Mouse (Mus musculus) liver, embryonic 11.5 days (tissue): ENCODE measurements at regions not wholly inside any gene's neighbourhood (a gene's known extent, or its start where the extent isn't known, plus 50 kb on each side); places are given as distances from the start of the nearest gene placed in this dataset.
A peak's percentile ranks its signal among the peaks of the same experiment; 100 is the strongest.

Experiments used
- ATAC-seq: fragments of 200-750 bp; cut with Nextera tagmentation; replicated peaks from 2 replicates; pipeline ENCODE4 v1.8.0; 2017; ENCODE audit warnings: moderate number of reproducible peaks, mild to moderate bottlenecking, moderate TSS enrichment, moderate library complexity; ENCODE audit not compliant: low FRiP score
- DNase-seq: peaks from one replicate; pipeline ENCODE4 v3.0.0-alpha.2; 2017; ENCODE audit warnings: low spot score
- H3K27ac ChIP-seq: fragments of 300-500 bp; sonication (generic); 2 replicates; pipeline ENCODE4 v1.5.1; 2014; ENCODE audit warnings: mild to moderate bottlenecking, low read depth, low read length, control low read depth
- H3K27me3 ChIP-seq: fragments of 300-500 bp; sonication (generic); replicated peaks from 2 replicates; pipeline ENCODE4 v1.6.1; 2014; ENCODE audit warnings: low read length, mixed read lengths; ENCODE audit not compliant: control insufficient read depth, insufficient read depth
- H3K36me3 ChIP-seq: fragments of 300-500 bp; sonication (generic); 2 replicates; pipeline ENCODE4 v1.6.1; 2014; ENCODE audit warnings: mild to moderate bottlenecking, low read length, moderate library complexity, mixed read lengths; ENCODE audit not compliant: control insufficient read depth, insufficient read depth
- H3K4me1 ChIP-seq: fragments of 300-500 bp; sonication (generic); replicated peaks from 2 replicates; pipeline ENCODE4 v1.6.1; 2014; ENCODE audit warnings: low read length, mixed read lengths; ENCODE audit not compliant: control insufficient read depth, insufficient read depth
- H3K4me2 ChIP-seq: fragments of 300-500 bp; sonication (generic); 2 replicates; pipeline ENCODE4 v1.6.1; 2014; ENCODE audit warnings: mild to moderate bottlenecking, control low read depth, moderate library complexity
- H3K4me3 ChIP-seq: fragments of 300-500 bp; sonication (generic); 2 replicates; pipeline ENCODE4 v1.5.1; 2014; ENCODE audit warnings: low read depth, low read length, control low read depth
- H3K9ac ChIP-seq: fragments of 300-500 bp; sonication (generic); 2 replicates; pipeline ENCODE4 v1.6.1; 2014; ENCODE audit warnings: low read depth, low read length, control low read depth
- H3K9me3 ChIP-seq: fragments of 300-500 bp; sonication (generic); 2 replicates; pipeline ENCODE4 v1.6.1; 2016; ENCODE audit warnings: low read length, inconsistent platforms, mixed read lengths; ENCODE audit not compliant: control insufficient read depth
- WGBS: fragments of 180-500 bp; shearing (Covaris S2); extraction: QIAGEN DNeasy Blood & Tissue Kit; methylation state at CpG from one replicate; pipeline ENCODE4 v1.1.7; 2014; 5-methylcytosine and 5-hydroxymethylcytosine counted together

DNA sequence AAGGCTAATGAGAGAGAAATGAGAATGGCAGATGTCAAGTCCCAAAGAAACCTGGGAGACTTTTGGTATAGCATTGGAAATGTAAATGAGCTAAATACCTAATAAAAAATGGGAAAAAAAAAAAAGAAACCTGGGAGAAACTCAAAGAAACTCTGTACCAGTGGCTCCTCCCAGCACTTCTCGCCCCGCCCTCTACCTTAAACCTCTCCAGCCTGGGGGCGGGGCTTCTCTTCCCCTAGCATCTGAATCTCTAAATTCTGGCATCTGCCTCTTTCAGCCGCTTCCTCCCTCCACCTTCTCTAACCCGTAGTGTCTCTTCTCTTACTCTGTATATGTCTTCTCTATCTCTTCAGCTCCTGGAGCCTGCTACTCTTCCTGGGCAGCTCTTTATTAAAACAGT, 53.2 kb downstream of the Gpr6 start:
- H3K4me2 ChIP-seq = no peak overlapping the region
- ATAC-seq (no peak), DNase-seq (no peak)
- no peak overlapping the region for H3K9ac ChIP-seq
- H3K9me3 ChIP-seq = no peaks in the 10 kb centered on the region
- H3K27me3 ChIP-seq = no peaks in the 10 kb centered on the region
- H3K27ac ChIP-seq = no peak overlapping the region
- no peak overlapping the region for H3K4me3 ChIP-seq
- H3K36me3 ChIP-seq = no peaks in the 10 kb centered on the region
- 36% methylated on average over 5 of the region's 5 CpGs for WGBS
- H3K4me1 ChIP-seq = no peaks in the 10 kb centered on the region

GRCm38 (mm10) chr10:41016547-41016946, 55.5 kb downstream of the Gpr6 start:
- no peak for ATAC-seq
- Histone ChIP-seq H3K36me3 (no peaks in the 10 kb centered on the region), H3K4me3 (no peak overlapping the region), H3K27ac (no peak overlapping the region), H3K4me2 (no peak overlapping the region), H3K27me3 (no peaks in the 10 kb centered on the region), H3K4me1 (no peaks in the 10 kb centered on the region), H3K9me3 (no peaks in the 10 kb centered on the region), H3K9ac (no peak overlapping the region)
- DNase-seq = no peak
- 54% methylated on average over 7 of the region's 7 CpGs for WGBS

GRCm38 (mm10) chr10:41015654-41016053, 56.4 kb downstream of the Gpr6 start:
- Histone ChIP-seq H3K4me1 (no peaks in the 10 kb centered on the region), H3K4me2 (no peak overlapping the region), H3K27me3 (no peaks in the 10 kb centered on the region), H3K4me3 (no peak overlapping the region), H3K9ac (no peak overlapping the region), H3K27ac (no peak overlapping the region), H3K9me3 (no peaks in the 10 kb centered on the region), H3K36me3 (no peaks in the 10 kb centered on the region)
- peak; percentile 46 for DNase-seq
- peak; percentile 56; the same call in 1 of the 2 replicates for ATAC-seq
- WGBS = 36% methylated on average over 4 of the region's 4 CpGs

GRCm38 (mm10) chr10:41010585-41010984, 61.5 kb downstream of the Gpr6 start:
- Histone ChIP-seq H3K4me1 (peaks cover 22% of the 10 kb centered on the region), H3K4me3 (no peak overlapping the region), H3K9ac (no peak overlapping the region), H3K27ac (no peak overlapping the region), H3K27me3 (no peaks in the 10 kb centered on the region), H3K9me3 (no peaks in the 10 kb centered on the region), H3K36me3 (no peaks in the 10 kb centered on the region), H3K4me2 (no peak overlapping the region)
- DNase-seq (no peak), ATAC-seq (no peak)
- 69% methylated on average over 2 of the region's 2 CpGs for WGBS

DNA sequence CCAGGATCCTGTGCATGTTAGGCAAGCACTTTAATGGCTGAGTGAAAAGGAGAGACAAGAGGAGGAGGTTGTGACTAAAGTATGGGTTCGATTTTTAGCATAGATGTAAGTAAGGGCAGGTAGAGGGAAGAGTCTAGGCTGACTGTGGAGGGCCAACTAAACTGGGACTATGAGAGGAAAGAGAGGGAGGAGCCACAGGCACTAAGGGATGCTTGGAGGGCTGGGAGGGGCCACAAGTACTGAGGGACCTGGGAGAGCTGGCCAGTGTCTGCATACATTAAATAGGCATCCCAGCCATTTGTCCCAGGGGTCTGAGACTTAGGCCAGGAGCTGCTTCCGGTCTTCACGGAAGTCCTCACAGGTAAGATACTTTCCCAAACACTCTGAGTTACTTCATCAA, 64.2 kb downstream of the Gpr6 start:
- Histone ChIP-seq H3K9me3 (no peaks in the 10 kb centered on the region), H3K27me3 (no peaks in the 10 kb centered on the region), H3K4me2 (no peak overlapping the region), H3K36me3 (no peaks in the 10 kb centered on the region), H3K4me3 (no peak overlapping the region), H3K4me1 (peaks cover 22% of the 10 kb centered on the region), H3K9ac (no peak overlapping the region), H3K27ac (no peak overlapping the region)
- ATAC-seq (no peak), DNase-seq (no peak)
- WGBS = 72% methylated on average over 3 of the region's 3 CpGs

DNA sequence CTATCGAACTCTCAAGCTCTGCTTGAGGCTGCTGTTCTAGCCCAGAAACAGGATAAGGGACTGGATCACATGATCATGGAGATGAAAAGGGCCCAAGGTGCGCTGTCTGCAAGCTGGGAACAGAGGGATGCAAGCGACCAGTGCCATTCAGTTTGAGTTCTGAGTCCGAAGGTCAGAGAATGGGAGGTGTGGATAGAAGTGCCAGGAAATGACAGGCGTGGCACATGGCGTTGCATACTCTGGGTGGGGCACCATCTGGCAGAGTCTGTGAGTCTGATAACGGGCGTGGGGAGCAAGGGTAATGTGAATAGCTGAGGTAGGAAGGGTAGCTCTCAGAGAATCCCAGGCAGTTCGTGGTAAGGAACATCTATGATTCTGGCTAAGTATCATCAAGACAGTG, 65.5 kb downstream of the Gpr6 start:
- ATAC-seq (peak; percentile 97), DNase-seq (peak; percentile 47)
- Histone ChIP-seq H3K9ac (no peak overlapping the region), H3K4me1 (peaks cover 22% of the 10 kb centered on the region), H3K27me3 (no peaks in the 10 kb centered on the region), H3K9me3 (no peaks in the 10 kb centered on the region), H3K27ac (no peak overlapping the region), H3K4me2 (peak overlapping the region; percentile 18; the same call in 1 of the 2 replicates), H3K36me3 (no peaks in the 10 kb centered on the region), H3K4me3 (no peak overlapping the region)
- WGBS = 49% methylated on average over 9 of the region's 9 CpGs

DNA sequence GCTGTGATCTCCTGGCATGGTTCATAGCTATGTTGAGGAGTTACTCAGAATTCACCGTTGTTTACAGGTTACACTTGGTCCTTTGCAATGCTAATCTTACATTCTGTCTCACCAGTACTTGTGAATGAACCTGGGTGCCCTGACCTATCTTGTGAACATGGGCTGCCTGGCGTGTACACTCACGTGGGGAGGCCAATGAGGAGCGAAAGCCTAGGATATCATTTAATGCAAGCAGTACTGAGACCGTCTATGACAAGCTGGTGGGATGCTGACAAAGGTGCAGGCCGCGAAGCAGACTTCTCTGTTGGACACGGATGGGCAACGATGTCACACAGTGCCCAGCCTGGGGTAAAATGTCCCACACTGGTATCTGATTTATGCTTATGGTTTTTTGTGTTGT, 66.3 kb downstream of the Gpr6 start:
- Histone ChIP-seq H3K36me3 (no peaks in the 10 kb centered on the region), H3K4me3 (no peak overlapping the region), H3K4me2 (no peak overlapping the region), H3K27ac (no peak overlapping the region), H3K9ac (no peak overlapping the region), H3K4me1 (peaks cover 22% of the 10 kb centered on the region), H3K27me3 (no peaks in the 10 kb centered on the region), H3K9me3 (no peaks in the 10 kb centered on the region)
- ATAC-seq (no peak), DNase-seq (no peak)
- WGBS = 91% methylated on average over 9 of the region's 9 CpGs

GRCm38 (mm10) chr10:41004753-41005152, 67.3 kb downstream of the Gpr6 start:
- Histone ChIP-seq H3K27ac (no peak overlapping the region), H3K4me3 (no peak overlapping the region), H3K27me3 (no peaks in the 10 kb centered on the region), H3K4me1 (peaks cover 22% of the 10 kb centered on the region), H3K9me3 (no peaks in the 10 kb centered on the region), H3K4me2 (no peak overlapping the region), H3K9ac (no peak overlapping the region), H3K36me3 (no peaks in the 10 kb centered on the region)
- no peak for ATAC-seq
- no peak for DNase-seq
- 60% methylated on average over 3 of the region's 3 CpGs for WGBS

DNA sequence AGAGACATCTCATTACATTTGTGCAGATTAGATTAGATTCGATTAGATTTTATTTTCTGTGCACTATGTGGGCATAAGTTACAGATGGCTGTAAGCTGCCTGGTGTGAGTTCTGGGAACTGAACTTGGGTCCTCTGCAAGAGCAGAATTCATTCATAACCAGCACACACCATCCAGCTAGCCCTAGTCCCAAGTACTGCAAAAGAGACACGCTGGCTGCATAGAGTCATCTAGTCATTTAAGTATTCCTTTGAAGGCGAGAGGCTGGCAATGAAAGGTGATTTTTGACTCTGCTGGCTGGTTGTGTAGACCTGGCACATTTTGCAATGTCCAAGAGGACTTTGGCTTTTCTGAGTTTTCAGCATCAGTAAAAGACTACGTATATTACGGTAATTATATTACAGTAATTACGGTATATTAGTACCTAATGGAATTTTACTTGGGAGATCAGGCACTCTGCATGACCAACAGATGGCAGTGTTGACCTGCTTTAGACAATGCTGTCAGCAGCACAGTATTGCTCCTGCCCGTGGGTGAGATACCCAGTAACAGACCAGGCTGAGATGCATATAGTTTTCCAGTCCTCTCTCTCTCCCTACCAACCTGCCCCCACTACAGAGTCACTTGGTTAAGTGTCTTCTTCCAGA, 67.9 kb downstream of the Gpr6 start:
- Histone ChIP-seq H3K9me3 (no peaks in the 10 kb centered on the region), H3K4me1 (peaks cover 22% of the 10 kb centered on the region), H3K9ac (no peak overlapping the region), H3K27me3 (no peaks in the 10 kb centered on the region), H3K27ac (no peak overlapping the region), H3K4me3 (no peak overlapping the region), H3K36me3 (no peaks in the 10 kb centered on the region), H3K4me2 (no peak overlapping the region)
- WGBS = 31% methylated on average over 7 of the region's 7 CpGs
- ATAC-seq (peak; percentile 64), DNase-seq (peak; percentile 41)
